Mouse (Mus musculus) liver, embryonic 14.5 days (tissue): ENCODE measurements around the gene Foxa1. TPM values are rescaled to one million over a fixed set of nuclear protein-coding genes. Genes with fewer than 3 reads are reported as not detected.

Experiments used
- ATAC-seq: fragments of 200-750 bp; cut with Nextera tagmentation; 2 replicates; pipeline ENCODE4 v1.8.0; 2017; ENCODE audit warnings: moderate number of reproducible peaks, mild to moderate bottlenecking, moderate library complexity; ENCODE audit not compliant: insufficient read depth
- DNase-seq, 3 experiments: peaks; one replicate each; pipeline ENCODE4 v3.0.0-alpha.2; 2012 to 2013; ENCODE audit warnings: low read depth in 3 of 3, low spot score in 3 of 3
- H3K27ac ChIP-seq: fragments of 300-500 bp; sonication (generic); 2 replicates; pipeline ENCODE4 v1.5.1; 2014; ENCODE audit warnings: moderate library complexity, mild to moderate bottlenecking, control low read depth, inconsistent platforms
- H3K27me3 ChIP-seq: fragments of 300-500 bp; sonication (generic); 2 replicates; pipeline ENCODE4 v1.6.1; 2014; ENCODE audit warnings: mild to moderate bottlenecking, low read length, moderate library complexity; ENCODE audit not compliant: control insufficient read depth, insufficient read depth
- H3K36me3 ChIP-seq: fragments of 300-500 bp; sonication (generic); replicated peaks from 2 replicates; pipeline ENCODE4 v1.6.1; 2014; ENCODE audit warnings: low read depth; ENCODE audit not compliant: control insufficient read depth, insufficient read depth
- H3K4me1 ChIP-seq, 2 experiments: fragments of 200-500 bp in 1 of 2; fragments of 300-500 bp in 1 of 2; sonication (generic) in 1 of 2; replicated peaks; 2 replicates each; pipeline ENCODE4 v1.6.1; 2012 to 2014; ENCODE audit warnings: antibody characterized with exemption in 1 of 2, inconsistent platforms in 1 of 2, low read length in 1 of 2; ENCODE audit not compliant: control insufficient read depth in 2 of 2, insufficient read depth in 2 of 2
- H3K4me2 ChIP-seq: fragments of 300-500 bp; sonication (generic); 2 replicates; pipeline ENCODE4 v1.6.1; 2014; ENCODE audit warnings: low read depth, mild to moderate bottlenecking, control low read depth, moderate library complexity
- H3K4me3 ChIP-seq, 2 experiments: fragments of 200-500 bp in 1 of 2; fragments of 300-500 bp in 1 of 2; sonication (generic) in 1 of 2; 2 replicates each; pipeline ENCODE4 v1.5.1; 2012 to 2014; ENCODE audit warnings: low read depth in 2 of 2, low read length in 2 of 2, mild to moderate bottlenecking in 2 of 2, control low read depth in 1 of 2, inconsistent platforms in 1 of 2, moderate library complexity in 1 of 2; ENCODE audit not compliant: insufficient read depth in 1 of 2
- H3K9ac ChIP-seq: fragments of 300-500 bp; sonication (generic); replicated peaks from 2 replicates; pipeline ENCODE4 v1.6.1; 2014; ENCODE audit warnings: mild to moderate bottlenecking, control low read depth, moderate library complexity
- H3K9me3 ChIP-seq: fragments of 300-500 bp; sonication (generic); 2 replicates; pipeline ENCODE4 v1.6.1; 2016; ENCODE audit warnings: low read length, mixed read lengths; ENCODE audit not compliant: control insufficient read depth
- CTCF ChIP-seq: IDR thresholded peaks from 2 replicates; pipeline ENCODE4 v1.5.1; 2016; ENCODE audit warnings: antibody characterized with exemption, low read depth, control low read depth
- EP300 ChIP-seq: IDR thresholded peaks from 2 replicates; pipeline ENCODE4 v1.6.1; 2016; ENCODE audit warnings: antibody characterized with exemption, low read depth
- whole genome bisulfite sequencing: fragments of 180-500 bp; shearing (Covaris S2); extraction: QIAGEN DNeasy Blood & Tissue Kit; methylation state at CpG from one replicate; pipeline ENCODE4 v1.1.7; 2014; ENCODE audit not compliant: insufficient replicate concordance; 5-methylcytosine and 5-hydroxymethylcytosine counted together
- polyA plus RNA-seq, 2 experiments: library from polyadenylated mRNA; depleted of rRNA in 1 of 2; stranded (reverse) in 1 of 2; unstranded in 1 of 2; fragments of >200 nt; fragmentation: Nextera tagmentation in 1 of 2; extraction: Ambion mirVana in 1 of 2; gene quantifications; 2 replicates each; pipeline versions ENCODE4 v1.2.1 to v1.2.3; 2012 to 2014

The Foxa1 gene
- polyA plus RNA-seq, 2 experiments: 0.63 to 2.0 TPM

DNA sequence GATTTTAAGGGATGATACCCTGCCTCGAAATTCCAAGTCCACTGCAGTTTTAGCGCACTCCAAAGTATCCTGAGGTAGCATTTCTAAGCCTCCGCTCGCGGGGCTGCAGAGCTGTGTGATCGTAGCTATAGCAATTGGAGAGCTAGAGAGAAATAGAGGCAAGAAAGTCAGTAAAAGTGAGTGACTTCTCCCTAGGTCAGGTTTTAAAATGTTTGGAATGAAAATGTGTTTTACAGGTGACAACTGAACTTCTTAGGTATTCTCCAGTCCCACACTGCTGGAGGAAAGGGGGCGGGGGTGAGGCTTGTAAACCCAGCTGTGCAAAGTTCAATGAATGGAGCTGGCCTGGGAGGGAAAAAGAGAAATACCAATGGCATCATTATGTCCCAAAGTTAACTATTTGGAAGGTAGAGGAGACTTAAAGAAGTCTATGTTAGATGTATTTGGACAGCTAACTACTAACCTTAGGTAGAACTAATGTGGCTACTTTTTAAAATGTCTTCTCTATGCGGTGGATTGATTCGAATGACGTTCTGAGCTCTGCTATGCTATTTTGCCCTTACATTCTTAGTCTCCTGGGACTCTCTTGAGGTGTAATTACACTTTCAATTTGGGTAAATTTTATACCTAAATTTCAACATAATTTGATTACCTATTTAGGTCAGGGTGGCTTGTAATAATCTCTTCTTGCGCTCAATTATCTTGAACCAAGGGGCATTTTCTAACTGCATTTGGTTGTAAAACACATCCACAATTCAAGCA, 9.6 kb downstream of the Foxa1 start:
- no peak for DNase-seq
- no peak overlapping the region for H3K9ac ChIP-seq
- TF ChIP-seq EP300 (no peak), CTCF (no peak)
- H3K27me3 ChIP-seq: peaks cover 72% of the 10 kb centered on the region
- WGBS: 5% methylated on average over 11 of the region's 11 CpGs
- no peaks in the 10 kb centered on the region; a peak in 1 of 4 replicates for H3K4me1 ChIP-seq
- no peak overlapping the region for H3K27ac ChIP-seq
- H3K4me3 ChIP-seq: no peak overlapping the region
- ATAC-seq: no peak
- no peaks in the 10 kb centered on the region for H3K9me3 ChIP-seq
- H3K4me2 ChIP-seq: no peak overlapping the region
- H3K36me3 ChIP-seq: no peaks in the 10 kb centered on the region

DNA sequence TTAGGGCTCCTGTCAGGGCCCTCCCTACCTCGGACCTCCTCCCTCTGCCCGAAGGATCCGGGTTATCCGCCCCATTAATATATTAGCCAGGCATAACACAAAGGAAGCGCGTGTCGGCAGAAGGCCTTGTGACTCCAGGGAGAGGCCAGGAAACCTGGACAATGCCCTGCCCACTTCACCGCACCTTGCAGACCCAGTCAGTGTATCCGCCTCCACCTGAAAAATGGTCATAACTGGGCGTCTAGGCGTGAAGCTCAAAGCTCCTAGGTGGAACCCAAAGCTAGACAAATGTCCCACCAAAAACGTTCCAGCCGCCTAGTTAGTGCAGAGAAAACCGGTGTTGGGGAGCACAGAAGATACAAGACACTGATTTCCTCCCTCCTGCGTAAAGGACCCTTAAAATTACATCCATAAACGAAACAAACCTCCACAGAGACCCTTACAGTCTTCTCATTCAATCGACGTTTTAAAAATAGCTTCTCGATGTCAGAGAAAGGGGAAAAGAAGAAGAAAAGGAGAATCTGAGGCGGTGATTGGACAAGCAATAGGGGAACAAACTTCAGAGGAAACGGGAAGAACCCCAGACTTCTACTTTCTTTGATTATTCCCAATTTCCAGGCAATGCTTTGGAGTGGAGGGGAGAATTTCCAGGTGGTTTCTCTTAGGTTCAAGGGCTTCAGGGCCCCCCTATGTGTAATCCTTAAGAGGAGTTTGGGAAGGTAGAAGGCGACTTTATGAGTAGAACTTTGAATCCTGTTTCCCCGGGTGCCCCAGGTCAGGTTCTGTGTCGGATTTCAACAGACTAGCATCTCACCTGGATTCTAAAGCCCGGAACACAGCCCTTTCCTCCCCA, 10.4 kb downstream of the Foxa1 start:
- Histone ChIP-seq H3K9ac (no peak overlapping the region), H3K4me1 (no peaks in the 10 kb centered on the region; a peak in 1 of 4 replicates), H3K27me3 (peaks cover 64% of the 10 kb centered on the region), H3K27ac (no peak overlapping the region), H3K4me3 (no peak overlapping the region), H3K4me2 (no peak overlapping the region), H3K9me3 (no peaks in the 10 kb centered on the region), H3K36me3 (no peaks in the 10 kb centered on the region)
- ATAC-seq (no peak), DNase-seq (no peak)
- 3% methylated on average over 25 of the region's 25 CpGs for WGBS
- TF ChIP-seq CTCF (no peak), EP300 (no peak)

DNA sequence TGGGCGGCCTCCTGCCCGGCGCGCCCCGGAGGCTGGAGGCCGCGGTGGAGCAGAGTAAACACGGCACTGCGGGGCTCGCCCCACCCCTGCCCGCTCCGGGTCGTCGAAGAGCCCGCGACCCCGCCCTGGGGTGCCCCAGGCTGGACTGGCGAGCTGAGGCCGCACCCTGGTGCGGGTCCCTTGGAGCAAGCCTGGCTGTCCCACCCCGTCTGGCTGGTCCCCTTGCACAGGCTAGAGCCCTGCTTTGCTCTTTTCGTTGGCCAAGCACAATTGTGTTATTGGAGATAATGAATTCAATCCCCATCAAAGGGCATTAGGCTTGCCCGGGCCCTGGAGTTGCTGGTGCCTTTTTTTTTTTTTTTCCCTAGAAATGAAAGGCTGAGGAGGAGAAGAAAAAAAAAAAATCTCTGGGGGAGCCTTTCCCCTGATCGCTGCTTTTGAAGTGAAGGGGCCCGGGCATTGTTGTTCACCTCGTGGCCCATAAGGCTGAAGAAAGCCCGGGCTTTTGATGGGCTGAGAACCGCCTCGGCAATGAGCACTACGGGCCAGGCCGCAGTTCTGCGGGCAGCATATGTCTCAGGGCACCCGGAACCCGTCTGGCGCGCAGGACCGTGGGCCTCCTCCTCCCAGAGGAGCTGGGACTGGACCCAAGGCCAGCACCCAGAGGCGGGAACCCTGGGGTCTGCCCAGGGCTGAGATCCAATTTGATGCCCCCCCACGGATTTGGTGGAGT, 11.7 kb downstream of the Foxa1 start:
- H3K4me3 ChIP-seq: no peak overlapping the region

DNA sequence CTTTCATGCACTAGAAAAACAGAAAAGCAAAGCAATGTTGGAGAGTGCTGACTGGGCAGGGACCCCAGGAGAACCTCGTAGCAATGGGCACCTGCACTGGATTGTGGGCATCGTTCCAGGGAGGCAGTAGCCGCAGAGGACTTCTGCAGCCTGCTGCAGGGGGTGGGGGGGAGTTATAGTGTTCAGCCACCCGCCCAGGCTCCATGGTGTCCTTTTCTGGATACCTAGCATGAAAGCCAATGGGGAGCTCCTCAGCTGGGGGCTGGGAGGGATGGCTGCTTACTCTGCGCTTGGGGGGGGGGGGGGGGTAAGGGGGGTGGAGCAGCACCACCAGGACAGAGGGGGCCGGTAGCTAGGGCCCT, 12.2 kb downstream of the Foxa1 start:
- DNase-seq (no peak), ATAC-seq (no peak)
- Histone ChIP-seq H3K4me3 (no peak overlapping the region), H3K36me3 (no peaks in the 10 kb centered on the region), H3K27me3 (peaks cover 50% of the 10 kb centered on the region), H3K27ac (no peak overlapping the region), H3K9ac (no peak overlapping the region), H3K4me1 (no peaks in the 10 kb centered on the region; a peak in 1 of 4 replicates), H3K9me3 (no peaks in the 10 kb centered on the region), H3K4me2 (peak overlapping the region; percentile 20; the same call in 1 of the 2 replicates)
- TF ChIP-seq EP300 (no peak), CTCF (no peak)
- WGBS: 0% methylated on average over 4 of the region's 6 CpGs

More for the DNA sequence above, 11.7 kb downstream of the Foxa1 start:
- Histone ChIP-seq H3K4me2 (peak overlapping the region; percentile 20; the same call in 1 of the 2 replicates), H3K9ac (no peak overlapping the region), H3K36me3 (no peaks in the 10 kb centered on the region), H3K27me3 (peaks cover 55% of the 10 kb centered on the region), H3K4me1 (no peaks in the 10 kb centered on the region; a peak in 1 of 4 replicates), H3K27ac (no peak overlapping the region), H3K9me3 (no peaks in the 10 kb centered on the region)
- ATAC-seq (peak; percentile 61), DNase-seq (no peak)
- no peak for TF ChIP-seq CTCF
- TF ChIP-seq EP300: no peak
- 4% methylated on average over 37 of the region's 39 CpGs for WGBS

DNA sequence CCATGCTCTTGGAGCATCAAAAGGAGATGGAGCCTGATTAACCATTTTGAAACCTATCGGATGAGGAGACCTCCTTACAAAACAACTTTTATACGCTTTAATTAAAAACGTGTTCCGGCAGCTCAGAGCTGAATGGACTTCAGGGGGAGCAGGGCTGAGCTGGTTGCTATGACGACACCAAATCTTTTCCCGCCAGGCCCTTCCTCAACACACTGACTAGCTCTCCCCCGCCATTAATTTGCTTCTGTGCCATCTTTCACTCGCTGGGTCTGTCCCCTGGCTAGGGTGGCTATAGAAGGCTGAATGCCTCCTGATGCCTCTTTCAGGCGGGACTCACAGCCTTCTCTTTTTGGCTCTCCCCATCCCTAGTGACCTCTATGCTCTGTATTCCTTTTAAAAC, 16.2 kb downstream of the Foxa1 start:
- Histone ChIP-seq H3K36me3 (no peaks in the 10 kb centered on the region), H3K9ac (no peak overlapping the region), H3K4me3 (no peak overlapping the region), H3K27ac (no peak overlapping the region), H3K4me1 (no peaks in the 10 kb centered on the region; a peak in 1 of 4 replicates), H3K27me3 (peaks cover 15% of the 10 kb centered on the region), H3K9me3 (no peaks in the 10 kb centered on the region), H3K4me2 (no peak overlapping the region)
- no peak for TF ChIP-seq CTCF
- TF ChIP-seq EP300: no peak
- DNase-seq (no peak), ATAC-seq (no peak)
- WGBS: 17% methylated on average over 9 of the region's 9 CpGs
